Mouse (Mus musculus): ENCODE results near the gene Ap1m1.

Ap1m1 gene

DNA sequence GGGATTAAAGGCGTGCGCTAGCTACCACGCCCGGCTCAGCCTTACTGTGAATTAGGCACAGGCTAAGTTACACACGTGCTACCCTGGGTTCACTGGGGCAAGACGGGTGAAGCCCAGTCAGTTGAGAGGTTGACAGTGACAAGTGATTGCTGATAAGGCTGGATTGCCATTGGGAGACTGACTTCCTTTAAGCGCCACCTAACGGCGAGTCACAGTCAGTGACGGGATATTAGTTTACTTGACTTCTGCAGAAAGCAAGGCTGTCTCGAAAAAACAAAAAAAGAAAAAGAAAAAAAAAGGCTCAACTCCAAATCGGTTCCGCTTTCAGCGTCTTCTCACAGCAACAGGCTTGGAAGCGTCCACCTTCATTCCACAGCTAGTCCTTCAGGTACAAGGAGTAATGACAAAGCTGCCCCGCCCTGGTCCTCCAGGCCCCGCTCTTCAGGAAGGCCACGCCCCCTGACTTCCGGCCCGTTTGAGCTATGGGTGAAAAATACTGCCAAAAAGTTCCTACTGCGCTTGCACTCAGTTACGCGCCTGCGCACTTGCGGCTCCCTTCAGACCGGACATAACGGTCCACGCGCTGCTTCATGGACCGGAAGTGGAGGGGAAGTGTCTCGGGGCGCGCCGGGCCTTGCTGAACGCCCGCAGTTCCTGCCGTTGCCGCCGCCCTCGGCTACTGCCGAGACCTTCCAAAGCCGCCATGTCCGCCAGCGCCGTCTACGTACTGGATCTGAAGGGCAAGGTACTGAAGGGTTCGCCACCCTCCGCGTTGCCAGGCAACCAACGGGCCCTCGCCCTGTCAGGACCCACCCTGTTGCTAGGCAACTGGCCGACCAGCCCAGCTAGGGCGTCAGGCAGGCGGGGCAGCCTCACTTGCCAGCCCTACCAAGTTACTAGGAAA is at the start of gene Ap1m1:
TSS of gene Ap1m1 (plus strand) at position 520 of the 904 bp plus-strand sequence.
- peak; percentile 98 for DNase-seq (ENCODE audit: low spot score)

DNA sequence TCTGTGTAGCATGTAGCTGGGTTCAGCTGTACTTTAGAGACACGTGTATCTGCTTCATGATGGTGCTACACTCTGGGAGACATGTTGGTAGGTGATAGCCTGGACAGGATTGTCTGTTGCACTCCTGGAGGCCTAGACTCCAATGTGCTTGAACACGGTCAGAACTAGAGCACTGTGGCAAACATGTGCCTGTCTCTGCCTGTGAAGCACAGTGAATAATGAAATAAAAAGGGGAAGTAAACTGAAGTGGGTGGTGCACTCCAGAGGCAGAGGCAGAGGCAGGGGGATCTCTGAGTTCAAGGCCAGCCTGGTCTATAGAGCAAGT is 49.6 kb upstream of the Ap1m1 start:
- DNase-seq (ENCODE audit: low spot score), result no peak

DNA sequence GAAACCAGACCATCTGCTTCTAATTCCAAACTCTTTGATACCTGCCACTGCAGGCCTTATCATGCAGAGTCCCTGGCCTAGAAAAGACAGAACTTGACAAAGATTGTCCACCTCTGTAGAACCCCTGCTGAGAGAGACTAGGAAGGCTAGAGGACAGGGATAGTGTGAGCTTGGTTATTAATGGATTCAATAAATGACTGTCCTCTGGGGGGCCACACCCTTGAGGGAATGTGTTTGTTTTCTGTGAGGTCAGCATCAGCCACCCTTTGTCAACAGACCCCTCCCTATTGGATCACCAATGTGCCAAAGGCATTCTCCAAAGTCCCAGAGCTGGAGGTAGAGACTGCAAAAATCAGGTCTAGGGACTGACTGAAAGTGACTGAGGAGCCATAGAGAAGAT is 47.8 kb upstream of the Ap1m1 start:
- no peak for DNase-seq (ENCODE audit: low spot score)

DNA sequence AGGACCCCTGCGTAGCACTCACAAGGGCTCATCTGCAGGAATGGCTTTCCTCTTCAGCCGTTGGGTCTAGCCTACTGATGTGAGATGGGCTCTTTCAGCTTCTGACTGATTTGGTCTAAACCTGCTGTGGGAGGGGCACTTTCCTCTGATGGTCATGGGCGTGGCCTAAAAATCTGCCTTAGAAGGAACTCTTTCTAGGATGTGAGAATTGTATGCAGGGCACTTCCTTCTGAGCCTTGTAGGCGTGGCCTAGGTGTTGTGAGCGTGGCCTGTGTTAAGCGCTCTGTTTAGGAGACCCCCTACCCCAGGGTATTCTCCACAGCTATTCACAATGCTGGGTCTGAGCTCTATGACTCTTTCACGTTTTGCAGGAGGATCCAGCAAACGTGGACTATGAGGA is 41.8 kb upstream of the Ap1m1 start:
- no peak for DNase-seq (ENCODE audit: low spot score)

DNA sequence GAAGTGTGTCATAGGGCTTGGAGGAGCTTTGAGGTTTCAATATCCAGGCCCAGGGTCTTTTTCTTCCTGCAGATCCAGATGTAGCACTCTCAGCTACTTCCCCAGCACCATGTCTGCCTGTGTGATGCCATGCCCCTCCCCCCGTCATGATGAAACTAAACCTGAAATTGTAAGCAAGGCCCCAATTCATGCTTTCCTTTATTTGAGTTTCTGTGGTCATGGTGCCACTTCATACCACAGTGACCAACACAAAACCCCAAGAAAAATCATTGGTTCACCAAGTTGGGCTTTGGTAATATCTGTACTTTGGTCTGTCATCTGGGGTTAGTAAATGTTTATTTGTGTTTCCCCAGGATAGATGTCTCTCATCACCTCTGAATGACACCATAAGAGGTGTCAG is 31.2 kb upstream of the Ap1m1 start:
- DNase-seq (ENCODE audit: low spot score), result no peak

DNA sequence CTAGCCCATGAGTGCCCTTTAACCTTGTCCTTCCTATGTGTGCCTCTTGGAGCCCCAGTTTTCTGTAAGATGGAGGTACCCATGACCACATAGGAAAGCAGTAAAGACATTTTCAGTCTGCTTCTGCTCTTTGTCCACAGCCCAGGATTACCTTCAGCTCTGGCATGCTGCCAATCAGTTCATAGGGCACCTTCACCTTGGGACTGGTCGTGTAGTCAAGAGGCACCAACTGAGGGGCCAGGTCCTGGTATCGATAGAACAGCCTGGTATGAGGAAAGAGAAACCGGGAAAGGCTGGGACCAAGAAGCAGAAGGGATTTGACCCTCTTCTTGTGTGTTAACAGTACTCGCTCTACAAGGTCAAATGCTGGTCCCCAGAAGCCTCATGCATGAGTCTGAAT is 29.6 kb upstream of the Ap1m1 start:
- DNase-seq (ENCODE audit: low spot score), result no peak

DNA sequence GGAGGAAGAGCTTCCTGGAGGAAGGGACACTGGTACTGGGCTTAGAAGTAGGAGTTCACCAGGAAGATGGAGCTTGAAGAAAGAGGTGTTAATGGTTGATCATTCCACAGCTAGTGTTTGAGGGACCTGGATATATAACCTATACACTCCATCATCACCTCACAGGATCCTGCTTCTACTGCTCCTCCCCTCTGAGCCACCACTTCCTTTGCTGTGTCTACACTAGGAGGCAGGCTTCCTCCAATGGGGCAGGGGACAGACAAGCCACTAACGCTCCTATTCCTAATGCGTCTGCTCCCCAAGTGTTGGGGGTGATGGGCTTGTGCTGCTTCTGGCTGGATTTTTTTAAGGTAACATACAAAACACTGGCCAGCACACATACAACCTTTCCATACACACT is 29.1 kb upstream of the Ap1m1 start:
- DNase-seq (ENCODE audit: low spot score), result no peak

DNA sequence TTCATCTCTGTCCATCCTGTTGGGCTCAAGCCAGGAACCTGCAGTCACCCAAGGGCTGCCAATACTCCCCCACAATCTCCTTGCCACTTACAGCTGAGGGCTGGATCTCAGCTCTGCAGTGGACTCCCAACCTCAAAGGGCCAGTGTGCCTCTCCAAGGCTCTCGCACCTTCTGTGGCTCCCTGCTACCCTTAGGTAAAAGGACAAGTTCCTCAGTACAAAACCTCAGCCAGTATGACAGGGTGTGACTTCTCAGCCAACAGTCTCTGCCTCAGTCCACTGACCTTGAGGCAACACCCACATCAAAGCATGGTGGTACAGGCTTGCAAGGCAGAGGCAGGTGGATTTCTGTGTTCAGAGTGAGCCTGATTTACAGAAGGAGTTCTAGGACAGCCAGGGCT is 28.0 kb upstream of the Ap1m1 start:
- DNase-seq (ENCODE audit: low spot score), result no peak

DNA sequence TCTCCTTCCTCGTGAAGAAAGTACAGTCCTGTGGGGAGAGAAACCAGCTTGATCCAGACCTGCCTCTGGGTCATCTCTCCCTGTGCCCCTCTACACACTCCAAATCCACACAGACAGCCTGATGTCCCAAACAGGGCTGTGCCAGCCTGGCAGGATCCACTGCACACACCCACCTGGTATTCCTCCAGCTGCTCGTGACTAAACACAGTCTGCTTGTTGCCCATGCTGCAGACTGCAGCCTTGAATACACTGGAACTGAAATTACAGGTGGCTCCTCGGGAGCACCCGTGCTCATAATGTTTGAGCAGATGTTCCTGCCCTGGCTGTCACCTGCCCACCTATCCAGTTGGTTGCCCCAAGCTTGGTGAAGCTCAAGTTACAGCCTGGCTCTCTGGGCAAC is 27.1 kb upstream of the Ap1m1 start, which contains the start of gene Cib3:
TSS of gene Cib3 (minus strand) at position 87 of the 400 bp plus-strand sequence.
- DNase-seq (ENCODE audit: low spot score), result peak; percentile 17

DNA sequence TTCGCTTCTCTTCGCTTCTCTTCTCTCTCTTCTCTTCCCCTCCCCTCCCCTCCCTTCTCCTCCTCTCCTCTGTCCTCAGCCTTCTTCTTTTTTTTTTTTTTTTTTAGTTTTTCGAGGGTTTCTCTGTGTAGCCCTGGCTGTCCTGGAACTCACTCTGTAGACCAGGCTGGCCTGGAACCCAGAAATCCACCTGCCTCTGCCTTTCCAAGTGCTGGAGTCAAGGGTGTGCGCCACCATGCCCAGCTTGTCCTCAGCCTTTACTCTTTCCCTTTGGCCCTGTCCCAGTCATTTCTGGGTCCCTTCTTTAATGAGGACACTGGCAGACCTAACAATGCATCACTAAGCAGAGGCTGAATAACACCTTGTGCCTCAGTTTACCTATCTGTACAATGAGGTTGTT is 26.3 kb upstream of the Ap1m1 start, which contains the start of gene Gm11034:
TSS of gene Gm11034 (minus strand) at position 101 of the 400 bp plus-strand sequence.
- no peak for DNase-seq (ENCODE audit: low spot score)

DNA sequence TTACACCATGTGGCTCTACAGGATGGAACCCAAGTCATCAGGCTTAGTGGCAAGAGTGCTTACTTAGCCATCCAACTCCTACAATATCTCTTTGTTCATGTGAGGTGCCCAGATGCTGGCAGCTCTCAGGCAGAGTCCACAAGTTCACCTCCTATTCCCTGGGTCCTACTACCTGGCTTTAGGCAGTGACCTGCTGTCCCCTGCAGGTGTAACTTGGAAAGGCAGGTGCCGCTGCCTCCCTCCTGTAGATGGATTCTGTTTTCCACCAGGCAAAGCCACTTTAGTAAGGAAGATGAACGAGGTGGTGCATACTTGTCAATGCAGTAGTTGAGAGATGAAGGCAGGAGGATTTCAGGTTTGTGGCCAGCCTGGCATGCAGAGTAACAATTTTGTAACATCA is 24.8 kb upstream of the Ap1m1 start:
- DNase-seq (ENCODE audit: low spot score), result no peak

DNA sequence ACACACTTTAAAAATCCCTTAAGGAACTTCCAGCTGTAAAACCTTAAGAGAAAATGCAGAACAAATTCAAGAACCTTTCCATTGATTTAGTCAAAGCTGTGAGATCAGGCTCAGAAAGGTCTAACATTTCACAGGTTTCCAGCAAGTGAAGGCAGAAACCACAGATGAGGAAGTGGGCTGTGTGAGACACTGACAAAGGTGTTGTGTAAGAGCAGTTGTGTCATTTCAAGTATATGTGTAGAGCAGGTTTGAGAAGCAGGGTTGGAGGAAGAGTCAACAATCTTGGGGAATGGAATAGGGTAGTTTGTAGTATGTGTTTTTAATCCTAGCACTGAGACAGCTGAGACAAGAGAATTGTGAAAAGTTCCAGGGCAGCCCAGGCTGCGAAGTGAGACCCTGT is 23.9 kb upstream of the Ap1m1 start:
- no peak for DNase-seq (ENCODE audit: low spot score)

DNA sequence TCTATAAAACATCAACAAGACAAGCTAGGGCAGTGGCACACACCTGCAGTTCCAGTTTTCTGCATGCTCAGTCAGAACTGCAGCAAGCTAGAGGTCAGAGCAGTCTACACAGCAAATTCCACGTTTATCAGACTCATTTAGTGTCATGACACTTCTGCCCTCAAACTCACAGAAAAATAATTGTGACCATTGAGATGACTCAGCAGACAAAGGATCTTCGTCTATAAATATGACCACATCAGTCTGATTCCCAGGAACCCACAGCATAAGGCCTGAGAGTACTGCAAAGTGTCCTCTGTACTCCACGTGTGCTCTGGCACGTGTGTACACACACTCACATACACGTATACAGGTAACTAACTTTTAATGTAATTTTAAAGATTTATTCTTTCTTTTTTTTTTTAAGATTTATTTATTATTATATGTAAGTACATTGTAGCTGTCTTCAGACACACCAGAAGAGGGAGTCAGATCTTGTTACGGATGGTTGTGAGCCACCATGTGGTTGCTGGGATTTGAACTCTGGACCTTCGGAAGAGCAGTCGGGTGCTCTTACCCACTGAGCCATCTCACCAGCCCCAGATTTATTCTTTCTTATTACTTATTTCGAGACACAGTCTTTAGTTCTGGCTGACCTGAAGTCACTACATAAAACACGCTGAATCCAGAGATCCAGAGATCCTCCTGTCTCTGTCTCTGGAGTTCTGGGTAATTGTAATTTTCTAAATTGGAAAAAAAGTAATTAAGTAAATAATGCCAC is 20.9 kb upstream of the Ap1m1 start:
- DNase-seq (ENCODE audit: low spot score), result no peak

DNA sequence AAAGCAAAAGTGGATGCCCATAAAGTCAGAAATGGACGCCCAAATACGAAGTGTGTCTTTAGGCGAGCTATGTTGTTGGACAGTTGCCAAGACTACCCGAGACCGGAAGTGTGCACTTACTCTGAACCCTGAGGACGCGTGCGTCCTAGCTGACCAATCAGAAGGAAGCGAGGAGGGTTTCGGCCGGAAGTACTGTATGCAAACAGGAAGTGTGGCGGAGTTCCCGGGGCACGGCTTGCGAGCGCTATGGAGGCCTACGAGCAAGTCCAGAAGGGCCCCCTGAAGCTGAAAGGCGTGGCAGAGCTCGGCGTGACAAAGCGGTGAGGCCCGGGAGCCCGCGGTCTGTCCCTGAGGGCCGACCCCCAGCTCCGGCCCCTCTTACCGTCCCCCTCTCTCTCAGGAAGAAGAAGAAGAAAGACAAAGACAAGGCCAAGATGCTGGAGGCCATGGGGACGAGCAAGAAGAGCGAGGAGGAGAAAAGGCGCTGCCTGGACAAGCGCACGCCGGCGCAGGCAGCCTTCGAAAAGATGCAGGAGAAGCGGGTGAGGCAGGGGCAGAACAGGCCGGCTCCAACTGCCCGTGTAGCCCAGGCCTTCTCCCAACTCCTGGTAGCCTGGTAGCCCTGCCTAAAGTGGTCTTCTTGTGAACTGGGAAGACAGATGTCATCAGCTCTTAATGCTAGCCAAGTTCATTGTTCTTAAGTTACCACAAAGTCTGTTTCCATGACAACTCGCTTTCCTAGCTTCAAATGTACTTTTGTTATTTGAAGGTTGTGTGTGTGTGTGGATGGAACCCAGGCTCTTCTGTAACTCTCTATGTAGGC is 20.1 kb upstream of the Ap1m1 start, which contains the start of gene Fam32a:
TSS of gene Fam32a (plus strand) at position 190 of the 823 bp plus-strand sequence.
- DNase-seq (ENCODE audit: low spot score), result peak; percentile 93

DNA sequence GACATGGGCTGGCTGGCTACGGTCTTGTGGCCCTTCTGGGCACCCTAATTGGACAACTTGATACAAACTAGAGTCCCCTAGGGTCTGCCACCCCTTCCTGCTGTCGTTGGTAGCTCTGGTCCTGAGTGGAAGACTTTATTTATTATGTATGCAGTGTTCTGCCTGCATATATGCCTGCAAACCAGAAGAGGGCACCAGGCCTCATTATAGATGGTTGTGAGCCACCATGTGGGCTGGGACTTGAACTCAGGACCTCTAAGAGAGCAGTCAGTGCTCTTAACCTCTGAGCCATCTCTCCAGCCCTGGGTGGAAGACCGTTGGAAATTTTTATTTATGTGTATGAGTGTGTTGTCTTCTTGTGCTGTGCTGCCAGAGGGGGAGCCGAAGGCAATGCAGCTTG is 19.1 kb upstream of the Ap1m1 start:
- no peak for DNase-seq (ENCODE audit: low spot score)

DNA sequence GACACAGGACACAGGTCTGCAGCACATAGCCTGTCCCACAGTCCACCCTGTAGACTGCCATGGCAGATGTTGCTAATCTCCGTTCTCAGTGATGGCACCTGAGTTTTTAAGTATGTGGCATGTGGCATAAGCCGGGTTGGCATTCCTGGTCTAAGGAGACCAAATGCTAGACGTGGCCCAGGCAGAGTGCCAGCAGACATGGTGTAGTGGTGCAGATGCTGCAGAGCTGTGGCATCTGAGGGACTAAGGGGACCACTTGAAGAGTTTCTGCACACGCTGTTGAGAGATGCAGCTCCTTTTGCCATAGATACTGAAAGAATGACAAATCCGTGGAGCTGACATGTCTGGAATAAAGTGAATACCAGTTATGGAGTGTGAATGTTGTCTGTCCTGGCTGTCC is 17.2 kb upstream of the Ap1m1 start:
- no peak for DNase-seq (ENCODE audit: low spot score)

DNA sequence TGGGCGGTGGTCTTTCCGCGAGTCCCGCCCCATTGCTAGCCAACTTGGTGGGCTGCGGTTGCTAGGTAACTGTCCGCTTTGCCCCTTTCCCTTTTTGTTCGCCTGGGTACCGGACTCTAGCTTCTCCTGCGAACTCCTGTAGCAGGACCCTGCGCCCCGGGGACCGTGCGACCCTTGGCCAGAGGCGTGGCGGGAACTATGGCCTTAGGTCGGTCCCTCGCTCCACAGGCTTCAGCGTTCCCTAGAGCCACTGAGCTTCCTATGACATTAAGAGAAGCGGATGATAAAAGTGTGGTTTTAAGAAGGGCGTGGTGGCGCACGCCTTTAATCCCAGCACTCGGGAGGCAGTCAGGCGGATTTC is 565 bp downstream of the Ap1m1 start:
- peak; percentile 34 for DNase-seq (ENCODE audit: low spot score)

DNA sequence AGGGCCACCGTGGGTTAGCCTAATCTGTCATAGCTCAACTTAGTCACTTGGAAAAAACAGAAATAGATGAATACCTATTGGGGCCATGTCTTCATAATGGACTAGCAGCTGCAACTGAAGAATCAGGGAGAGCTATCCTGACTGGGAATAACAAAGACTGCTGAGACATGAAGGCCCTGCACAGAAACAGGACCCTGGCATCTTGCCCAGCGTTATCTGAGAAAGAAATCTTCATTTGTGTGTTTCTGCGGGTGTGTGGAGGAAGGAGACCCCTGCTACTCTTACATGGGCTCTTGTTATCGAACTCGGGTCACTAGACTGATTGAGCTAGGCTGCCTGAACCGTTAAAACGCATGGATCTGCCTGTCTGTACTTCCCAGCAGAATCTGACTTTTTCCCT is 1.1 kb downstream of the Ap1m1 start:
- no peak for DNase-seq (ENCODE audit: low spot score)

DNA sequence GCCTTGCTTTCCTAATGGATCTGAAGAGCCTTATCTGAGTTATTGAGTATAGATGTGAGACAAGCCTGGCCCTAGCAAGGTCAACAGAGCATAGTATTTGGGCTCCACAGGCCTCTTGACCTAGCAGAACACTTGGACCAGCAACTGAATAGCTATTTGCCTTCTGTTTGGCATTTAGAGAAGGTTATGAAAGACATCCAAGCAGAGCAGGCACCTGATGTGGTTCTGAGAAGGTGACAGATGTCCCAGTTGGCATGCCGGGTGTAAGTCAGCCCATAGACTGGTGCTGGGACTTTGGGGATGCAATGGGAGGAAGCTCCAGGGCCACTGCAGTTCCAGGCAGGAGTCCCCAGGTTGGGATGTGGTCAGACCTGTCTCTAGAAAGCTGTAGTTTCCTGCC is 2.4 kb downstream of the Ap1m1 start:
- DNase-seq (ENCODE audit: low spot score), result no peak

DNA sequence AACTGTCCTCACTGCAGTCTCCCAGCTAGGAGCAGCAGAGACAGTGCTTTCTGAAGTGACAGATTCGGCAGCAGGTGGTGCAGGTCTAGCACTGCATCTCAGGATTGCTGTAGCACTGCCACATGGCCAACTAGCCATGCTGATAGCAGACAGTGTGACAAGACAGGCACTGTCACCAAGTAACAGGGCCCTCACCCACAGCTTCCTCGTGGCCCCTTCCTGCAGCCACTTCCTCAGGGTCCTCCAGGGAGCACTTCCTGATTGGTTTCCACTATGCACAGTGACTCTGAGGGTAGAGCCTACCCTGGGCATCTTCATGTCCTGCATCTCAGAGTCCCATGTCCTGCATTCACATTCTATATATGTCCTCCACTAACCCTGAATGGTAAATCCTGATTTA is 4.8 kb downstream of the Ap1m1 start:
- DNase-seq (ENCODE audit: low spot score), result no peak

DNA sequence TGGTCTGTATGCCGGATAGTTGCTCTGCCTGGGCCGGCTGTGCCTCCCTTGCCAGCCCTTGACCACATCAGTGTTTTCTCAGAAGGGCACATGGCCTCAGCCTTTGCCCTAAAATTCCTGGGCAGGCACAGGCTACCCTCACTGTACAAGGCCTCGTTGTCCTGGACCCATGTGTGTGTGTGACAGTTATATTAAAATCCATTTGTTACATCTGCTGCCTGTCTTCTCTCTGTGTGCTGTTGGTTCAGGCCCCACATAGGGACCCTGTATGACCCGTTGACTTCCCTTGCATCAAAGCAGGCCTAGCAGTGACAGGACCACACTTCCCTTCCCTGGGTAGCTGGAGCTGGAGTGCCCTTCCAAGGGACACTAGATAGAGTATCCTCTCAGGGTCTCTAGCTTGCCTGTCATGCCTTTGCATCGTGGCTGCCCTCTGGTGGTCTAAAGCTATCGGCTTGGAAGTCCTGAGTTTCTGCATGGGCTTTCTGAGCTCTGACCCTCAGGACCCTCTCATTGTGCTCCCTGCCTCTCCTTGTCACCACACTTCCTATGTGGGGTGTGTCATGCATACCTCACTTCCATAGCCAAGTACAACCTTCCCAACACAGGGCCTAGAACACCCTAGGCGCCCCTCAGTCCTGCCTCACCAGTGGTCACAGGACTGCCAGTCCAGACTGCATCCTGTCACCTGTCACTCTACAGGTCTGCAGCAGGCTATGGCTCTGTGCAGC is 17.5 kb downstream of the Ap1m1 start:
- peak; percentile 35 for DNase-seq (ENCODE audit: low spot score)

DNA sequence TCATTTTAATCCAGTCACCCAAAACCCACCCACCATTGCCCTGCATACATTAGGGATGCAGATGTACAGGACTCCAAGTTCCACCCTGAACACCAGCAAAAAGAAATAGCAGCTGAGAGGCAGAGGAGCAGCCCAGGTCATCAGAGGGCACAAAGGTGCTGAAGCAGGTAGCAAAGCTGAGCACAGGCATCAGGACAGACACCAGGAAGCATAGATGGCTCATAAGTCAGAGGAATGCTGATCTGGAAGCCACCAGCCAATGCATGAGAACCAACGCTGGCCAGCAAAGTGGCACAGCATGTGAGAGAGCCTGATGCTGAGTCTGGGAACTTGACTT is 18.1 kb downstream of the Ap1m1 start:
- no peak for DNase-seq (ENCODE audit: low spot score)

Measured in layer of hippocampus, adult 11-12 months (tissue).